Mouse (Mus musculus) hematopoietic stem cell, adult 5-6 weeks (primary cell): ENCODE data around the gene Furin. TPM values are rescaled to one million over a fixed set of nuclear protein-coding genes. Genes with fewer than 3 reads are reported as not detected.
A peak's percentile ranks its signal among the peaks of the same experiment; 100 is the strongest.

Source experiments
- ATAC-seq, 2 experiments: fragments of 125-278 bp in 1 of 2; replicated peaks in 1 of 2; 2 replicates each; pipeline ENCODE4 v1.8.0; 2016 to 2017; ENCODE audit warnings: inconsistent platforms in 2 of 2, mild to moderate bottlenecking in 2 of 2, moderate number of reproducible peaks in 2 of 2, low read depth in 1 of 2, moderate TSS enrichment in 1 of 2; ENCODE audit not compliant: low FRiP score in 2 of 2, poor library complexity in 2 of 2, severe bottlenecking in 2 of 2, insufficient read depth in 1 of 2, low TSS enrichment in 1 of 2
- total RNA-seq: library from RNA; stranded (forward); fragments of 172-1452, 232-1000 nt; gene quantifications from 2 replicates; pipeline ENCODE4 v1.2.3, GENCODE M21; 2017

Furin gene
- total RNA-seq, 1 experiment from 2014 or later: 14.1 TPM

DNA sequence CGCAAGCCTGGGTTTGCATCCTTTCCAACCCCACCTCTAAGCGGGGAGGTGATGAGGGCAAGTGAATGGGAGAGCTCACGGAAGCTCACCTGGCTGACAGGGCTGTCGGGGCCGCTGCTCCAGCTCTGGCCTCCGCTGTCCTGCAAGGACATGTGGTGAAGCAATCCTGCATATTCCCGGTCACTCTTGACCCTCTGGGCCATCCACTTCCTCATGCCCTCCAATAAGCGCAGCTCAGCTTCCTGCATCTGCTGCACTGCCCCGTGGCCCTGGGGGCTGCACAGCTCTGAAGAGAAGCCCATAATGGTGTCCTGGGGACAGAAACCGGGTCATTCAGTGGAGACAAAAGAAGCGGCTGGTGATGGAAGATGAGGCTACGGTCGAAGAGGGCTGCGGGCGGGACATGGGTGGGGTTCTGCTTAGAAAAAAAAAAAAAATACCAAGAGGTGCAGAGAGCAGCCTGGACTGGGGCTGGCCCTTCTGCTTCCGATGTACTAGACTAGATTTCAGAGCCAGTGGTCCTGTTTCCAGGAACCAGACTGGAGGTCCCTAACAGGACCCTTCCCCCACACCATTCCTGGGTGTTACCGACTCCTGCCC, 18.1 kb downstream of the Furin start:
- 0 out of 4 replicates have a peak, but pooled peaks of 1 of the 2 experiments have one; percentile 2 for ATAC-seq

DNA sequence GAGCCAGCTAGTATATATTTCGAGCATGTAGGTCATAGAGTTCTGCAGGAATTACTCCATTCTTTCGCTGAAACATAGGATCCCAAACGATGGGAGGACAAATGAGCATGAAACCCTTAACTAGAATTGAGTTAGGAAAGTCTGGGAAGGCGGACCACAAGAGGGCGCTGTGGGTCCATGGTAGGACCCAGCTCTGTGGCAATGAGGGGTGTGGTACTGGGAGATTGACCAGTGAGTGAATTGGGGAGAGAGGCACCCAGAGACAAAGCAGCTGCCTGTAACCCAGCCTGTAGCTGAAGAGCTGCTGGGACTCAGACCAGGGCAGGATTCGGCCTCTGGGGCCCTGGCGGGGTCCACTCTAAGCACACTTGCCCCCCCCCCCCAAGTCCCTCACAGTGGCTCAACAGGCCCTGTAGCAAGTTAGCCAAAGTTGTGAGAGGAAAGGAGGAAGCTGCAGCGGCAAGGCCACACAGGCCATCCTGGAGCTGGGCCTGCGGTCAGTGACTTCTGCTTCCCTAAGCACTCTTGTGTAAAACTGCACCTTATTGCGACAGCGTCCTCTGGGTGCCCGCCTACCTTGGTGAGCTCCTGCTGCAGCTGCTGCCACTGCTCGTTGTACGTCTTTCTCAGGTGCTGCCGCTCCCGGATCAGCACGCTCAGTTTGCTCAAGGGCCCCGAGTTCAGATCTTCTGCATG, 18.9 kb downstream of the Furin start:
- peak; percentile 84 to 85 for ATAC-seq

DNA sequence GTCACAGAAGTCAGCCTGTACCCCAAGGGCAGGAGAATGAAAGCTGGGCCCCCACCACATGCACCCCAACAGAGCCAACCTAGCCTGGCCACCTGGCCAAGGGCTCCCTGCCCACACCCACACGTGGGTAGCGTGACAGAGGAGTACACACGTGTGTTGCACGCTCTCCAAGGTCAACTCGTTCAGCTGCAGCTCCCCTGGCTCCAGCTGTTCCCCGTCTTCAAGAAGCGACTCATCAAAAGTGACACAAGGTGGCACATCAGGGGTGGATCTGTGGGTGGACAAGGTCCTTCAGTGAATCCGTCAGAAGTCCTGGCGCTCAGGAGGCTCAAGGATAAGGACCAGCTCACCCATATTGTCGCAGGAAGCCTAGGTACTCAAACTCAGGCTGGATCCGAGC, 22.3 kb downstream of the Furin start:
- no peak for ATAC-seq

DNA sequence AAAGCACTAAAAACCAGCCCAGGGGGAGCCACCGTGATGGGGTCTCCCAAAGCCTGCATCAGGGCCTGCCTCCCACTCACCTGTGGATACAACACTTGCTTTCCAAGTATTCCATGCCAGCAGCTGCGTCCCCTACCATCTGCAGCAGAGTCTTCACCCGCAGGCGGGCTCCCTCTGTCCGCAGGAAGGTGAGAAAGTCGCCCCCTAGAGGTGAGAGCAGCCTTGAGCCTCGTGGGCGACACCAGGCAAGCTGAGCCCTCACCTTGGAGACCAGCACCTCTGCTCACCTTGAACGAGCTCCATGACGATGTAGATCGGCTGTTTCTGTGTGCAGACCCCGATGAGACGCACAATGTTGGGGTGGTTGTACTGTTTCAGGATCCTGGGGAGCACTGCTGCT, 25.7 kb downstream of the Furin start:
- ATAC-seq: peak in 1 of 2 experiments; percentile 46; a peak in 1 of 4 replicates

DNA sequence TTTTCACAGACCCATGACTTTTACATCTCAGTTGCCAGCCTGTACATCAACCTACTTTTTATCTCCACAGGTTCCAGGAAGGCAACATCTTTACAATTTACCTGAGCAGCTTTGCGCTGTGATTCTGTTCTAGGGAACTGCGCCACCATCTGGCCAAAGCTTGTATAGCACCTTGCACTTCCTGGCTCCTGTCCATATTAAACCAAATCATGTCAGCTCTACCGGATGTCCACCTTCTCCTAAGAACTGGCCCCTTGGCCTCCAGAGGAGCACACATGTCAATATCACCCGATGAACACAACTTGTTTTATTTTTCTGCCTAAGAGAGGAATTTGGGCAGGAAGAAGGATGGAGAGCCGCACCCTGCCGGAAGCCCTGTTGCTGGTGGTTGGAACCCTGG, 27.8 kb downstream of the Furin start:
- ATAC-seq: no peak; a peak in 1 of 4 replicates

DNA sequence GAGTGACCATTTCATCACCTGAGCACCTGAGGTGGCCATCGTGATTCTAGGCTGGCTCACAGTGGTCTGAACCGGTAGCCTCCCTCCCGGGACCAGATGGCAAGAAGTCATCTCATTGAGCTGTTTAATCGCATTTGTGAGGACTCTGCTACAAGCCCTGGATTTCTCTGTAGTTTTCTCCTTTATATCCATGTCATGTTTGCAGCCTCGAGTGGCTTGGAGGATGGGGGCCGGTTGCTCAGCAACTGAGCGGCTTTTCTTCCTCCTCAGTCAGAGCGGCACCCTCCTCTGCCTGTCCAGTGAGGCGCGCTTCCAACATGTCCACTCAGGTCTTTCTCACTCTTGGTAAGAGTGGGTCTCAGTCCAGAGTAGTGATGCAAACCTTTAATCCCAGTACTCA, 29.0 kb downstream of the Furin start:
- ATAC-seq: no peak

DNA sequence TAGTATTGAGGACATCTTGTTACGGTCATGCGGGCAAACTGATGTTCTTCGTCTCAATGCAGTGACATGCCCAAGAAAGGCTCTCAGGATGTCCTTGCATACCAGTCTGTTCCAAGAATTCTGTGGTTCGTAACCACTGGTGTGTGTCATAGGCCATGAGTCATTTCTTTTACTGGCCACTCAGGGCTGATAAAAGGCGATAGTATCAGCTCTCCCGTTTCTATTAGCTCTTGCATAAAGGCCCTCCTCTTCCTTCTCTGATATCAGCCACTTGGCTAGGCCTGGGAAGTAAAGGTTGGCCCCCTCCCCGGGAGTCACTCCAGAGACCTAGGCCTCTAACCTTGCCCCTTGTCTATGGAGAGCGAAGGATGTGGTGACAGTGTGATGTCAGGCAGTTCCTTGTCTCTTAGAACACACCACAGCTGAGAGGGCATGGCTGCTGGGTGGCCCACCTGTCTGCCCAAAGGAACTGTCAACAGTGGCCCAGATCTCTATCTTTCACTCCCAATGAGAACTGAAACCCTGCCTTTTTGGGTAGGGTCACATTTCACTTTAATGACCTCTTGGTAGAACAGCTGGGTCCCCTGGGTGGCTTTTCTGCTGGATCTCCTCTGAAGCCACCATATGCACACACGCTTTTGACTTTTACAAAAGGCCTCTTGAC, 29.7 kb downstream of the Furin start:
- peak in 1 of 2 experiments; percentile 8; a peak in 1 of 4 replicates for ATAC-seq

DNA sequence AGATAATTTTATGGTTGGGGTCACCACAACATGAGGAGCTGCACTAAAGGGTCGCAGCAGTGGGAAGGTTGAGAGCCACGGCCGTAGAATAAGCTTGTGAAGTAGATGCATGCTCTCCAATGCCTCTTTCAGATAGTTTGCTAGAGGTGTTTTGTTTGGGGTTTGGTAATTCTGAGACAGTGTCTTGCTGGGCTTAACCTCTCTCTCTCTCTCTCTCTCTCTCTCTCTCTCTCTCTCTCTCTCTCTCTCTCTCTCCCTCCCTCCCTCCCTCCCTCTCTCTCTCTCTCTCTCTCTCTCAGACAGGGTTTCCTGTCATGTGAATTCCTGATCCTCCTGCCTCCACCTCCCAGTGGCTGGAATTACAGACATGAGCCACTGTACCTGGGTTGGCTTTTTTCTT, 30.5 kb downstream of the Furin start:
- ATAC-seq: no peak

DNA sequence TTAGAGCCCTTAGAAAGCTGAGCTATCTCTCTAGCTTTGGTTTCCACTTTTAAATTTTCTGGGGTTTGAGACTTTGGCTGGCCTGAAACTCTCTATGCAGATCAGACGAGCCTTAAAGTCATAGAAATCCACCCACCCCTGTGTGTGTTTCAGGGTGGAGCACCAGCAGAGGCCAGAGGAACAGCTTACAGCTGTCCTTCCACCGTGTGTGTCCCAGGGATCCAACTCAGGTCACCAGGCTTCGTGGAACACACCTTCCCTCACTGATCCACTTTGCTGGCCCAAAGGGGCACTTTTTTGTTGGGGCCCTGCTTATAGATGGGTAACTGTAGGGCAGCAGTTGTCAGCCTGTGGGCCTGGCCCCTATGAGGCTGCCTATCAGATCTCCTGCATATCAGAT, 31.0 kb downstream of the Furin start:
- ATAC-seq: no peak

DNA sequence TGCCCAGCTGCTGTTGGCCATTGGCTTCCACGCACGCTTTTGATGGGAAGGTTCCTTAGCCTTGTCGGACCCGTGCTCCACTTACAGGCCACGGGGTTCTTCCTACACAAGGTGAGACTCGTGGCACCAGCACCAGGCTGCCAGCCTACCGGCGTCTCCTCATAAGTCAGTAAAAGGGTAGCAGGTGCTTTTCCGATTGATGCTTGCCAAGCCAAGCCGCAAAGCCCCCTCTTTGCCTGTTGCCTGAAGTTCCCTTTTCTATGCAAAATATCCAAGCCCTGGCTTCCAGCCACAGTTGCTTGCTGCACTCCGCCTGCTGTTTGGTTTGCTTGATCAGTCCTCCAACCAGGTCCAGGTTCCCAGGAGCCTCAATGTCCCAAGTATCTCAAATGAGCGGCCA, 31.4 kb downstream of the Furin start:
- peak; percentile 52 to 57 for ATAC-seq

DNA sequence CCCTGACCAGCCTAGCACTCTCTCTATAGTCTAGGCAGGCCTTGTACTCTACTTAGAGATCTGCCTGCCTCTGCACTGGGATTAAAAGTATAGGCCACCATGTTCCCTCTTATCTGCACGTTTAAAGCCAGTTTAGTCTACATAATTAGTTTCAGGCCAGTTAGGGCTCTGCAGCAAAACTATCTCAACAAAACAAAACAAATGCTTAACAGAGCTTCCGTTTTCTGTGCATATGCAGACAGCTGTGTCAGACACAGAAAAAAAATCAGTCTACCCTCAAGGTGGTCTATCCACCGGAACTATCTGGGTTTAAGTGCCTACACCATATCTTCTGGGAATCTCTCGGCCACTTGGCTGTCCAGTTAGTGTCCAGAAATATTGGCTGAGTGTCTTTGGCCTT, 31.9 kb downstream of the Furin start:
- no peak for ATAC-seq

DNA sequence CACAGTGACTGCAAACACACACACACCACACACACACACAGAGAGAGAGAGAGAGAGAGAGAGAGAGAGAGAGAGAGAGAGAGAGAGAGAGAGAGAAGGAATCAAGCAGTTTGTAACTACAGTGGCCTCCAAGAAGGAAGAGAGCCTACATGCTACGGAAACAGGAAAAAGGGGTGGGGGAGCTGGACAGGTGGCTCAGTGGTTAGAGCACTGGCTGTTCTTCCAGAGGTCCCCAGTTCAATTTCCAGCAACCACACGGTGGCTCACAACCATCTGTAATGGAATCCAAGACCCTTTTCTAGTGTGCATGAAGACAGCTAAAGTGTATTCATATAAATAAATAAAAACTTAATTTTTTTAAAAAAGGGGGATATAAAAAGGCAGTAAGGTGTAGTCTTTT, 32.6 kb downstream of the Furin start:
- no peak for ATAC-seq

DNA sequence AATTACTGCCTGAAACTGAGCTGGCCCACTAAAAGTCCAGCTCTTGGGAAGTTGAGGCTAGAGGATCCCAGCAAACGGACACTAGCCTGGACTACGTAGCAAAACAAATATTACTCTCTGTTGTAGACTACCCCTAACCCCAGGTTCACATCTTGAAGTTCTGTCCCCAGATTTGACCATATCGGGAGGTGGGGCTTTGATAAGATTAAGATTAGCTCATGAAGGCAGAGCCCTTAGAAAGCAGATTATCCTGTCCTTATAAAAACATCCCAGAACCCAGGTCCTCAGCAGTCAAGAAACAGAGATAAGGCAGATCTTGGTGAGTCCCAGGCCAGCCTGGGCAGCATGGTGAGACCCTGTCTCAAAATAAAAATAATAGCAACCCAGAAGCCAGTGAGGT, 33.1 kb downstream of the Furin start:
- no peak for ATAC-seq

DNA sequence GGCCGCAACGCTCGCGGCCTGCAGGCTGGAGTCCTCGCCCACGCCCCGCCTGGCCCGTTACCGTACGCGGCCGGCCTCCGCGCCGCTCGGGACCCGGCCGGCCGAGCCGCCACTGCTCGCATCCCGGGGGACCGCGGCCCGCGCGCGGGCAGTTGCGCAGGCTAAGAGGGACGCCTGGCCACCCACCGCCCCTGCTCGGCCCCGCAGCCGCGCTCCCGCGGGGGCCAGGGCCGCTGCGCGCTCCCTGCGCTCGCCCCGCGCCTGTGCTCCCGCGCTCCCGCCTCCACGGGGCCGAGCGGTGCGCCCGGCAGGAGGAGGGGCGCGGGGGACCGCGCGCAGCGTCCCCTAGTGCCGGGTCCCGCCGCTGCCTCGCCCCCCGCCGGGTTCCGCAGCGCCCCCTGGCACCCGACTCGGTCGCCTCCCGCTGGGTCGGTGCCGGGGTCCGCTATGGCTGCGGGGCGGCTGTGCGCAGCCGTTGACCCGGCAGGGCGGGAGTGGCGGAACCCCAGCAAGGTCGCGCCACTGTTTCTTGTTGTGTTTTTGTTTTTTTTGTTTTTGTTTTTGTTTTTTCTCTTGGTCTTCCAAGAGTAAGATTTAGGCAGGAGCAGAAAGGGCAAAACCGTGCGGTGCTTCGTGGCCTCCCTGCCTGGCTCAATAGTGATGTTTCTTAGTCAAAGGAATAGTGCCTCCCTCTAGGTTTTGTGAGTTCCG, 34.0 kb downstream of the Furin start, which contains the start of gene Man2a2:
TSS of gene Man2a2 (minus strand) at position 335 of the 711 bp plus-strand sequence.
- 0 out of 4 replicates have a peak, but pooled peaks of 1 of the 2 experiments have one; percentile 25 for ATAC-seq

DNA sequence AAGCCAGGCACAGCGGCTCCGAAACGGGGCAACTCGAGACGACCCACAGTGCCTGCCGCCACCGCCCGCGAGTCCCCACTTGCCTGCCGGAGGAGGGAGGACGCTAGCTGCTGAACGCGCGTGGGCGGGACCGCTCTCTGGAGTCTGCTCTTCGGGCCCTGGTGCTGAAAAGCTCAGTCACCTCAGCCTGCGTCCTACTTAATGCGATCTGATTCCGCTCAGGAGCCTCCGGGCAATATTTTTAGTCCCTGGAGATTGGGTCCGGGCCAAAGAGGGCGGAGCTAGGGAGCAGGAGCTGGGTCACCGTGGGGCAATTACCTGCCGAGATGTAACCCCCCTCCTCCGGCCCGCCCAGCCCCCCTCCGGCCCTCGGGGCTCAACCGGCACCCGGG, 34.6 kb downstream of the Furin start:
- peak; percentile 25 to 27; a peak in 2 of 4 replicates for ATAC-seq

DNA sequence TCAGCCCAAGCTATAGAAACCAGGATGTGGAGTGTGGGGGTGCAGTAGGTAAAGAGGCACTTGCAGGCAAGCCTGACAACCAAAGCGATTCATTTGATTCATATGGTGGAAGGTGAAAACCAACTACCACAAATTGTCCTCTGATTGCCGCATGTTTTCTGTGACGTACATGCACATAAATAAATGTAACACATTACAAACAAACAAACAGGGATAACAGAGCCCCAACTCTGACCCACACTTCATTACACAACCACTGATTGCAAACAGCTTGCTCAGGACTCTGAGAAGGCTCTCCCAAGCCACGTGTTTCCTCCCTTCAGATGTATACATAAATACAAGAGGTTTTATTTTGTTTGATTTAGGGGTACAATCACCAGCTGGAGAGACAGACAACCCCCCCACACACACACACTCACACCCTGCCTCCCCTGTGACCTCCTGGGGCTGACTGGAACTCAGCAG, 35.2 kb downstream of the Furin start:
- no peak for ATAC-seq

DNA sequence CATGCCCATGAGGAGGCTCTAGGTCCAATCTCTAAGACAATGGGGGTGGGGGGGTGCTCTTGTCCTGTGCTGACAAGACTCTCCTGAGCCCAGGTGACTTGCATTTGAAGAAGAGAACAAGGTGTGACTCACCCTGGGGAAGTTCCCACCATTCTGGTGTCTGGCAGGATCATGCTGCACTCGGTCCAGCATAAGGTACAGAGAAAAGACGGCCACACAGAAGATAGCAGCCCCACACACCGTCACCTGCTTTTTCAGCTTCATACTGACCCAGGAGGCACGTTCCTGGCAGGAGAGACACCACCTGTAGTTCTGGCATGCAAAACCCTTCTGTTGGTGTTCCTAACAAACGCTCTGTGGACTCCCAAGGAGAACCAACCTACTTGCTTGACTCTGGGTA, 35.8 kb downstream of the Furin start:
- ATAC-seq: no peak
